Mouse (Mus musculus) liver, adult 2 months (tissue): ENCODE results near the gene Efcab11.

Source experiments
- CTCF ChIP-seq: fragments of 200-500 bp; IDR thresholded peaks from 2 replicates; pipeline ENCODE4 v1.5.1; 2011; ENCODE audit warnings: low read depth, low read length, control low read depth
- POLR2A ChIP-seq: fragments of 200-500 bp; IDR thresholded peaks from 2 replicates; pipeline ENCODE4 v1.6.1; 2011; ENCODE audit warnings: low read length, control low read depth; ENCODE audit not compliant: insufficient read depth; ENCODE audit errors: extremely low read depth

GRCm38 (mm10) chr12:99794158-99794515 lies 90.1 kb downstream of the Efcab11 start:
- TF ChIP-seq CTCF (no peak), POLR2A (no peak)
